Mouse (Mus musculus): Measurements from ENCODE around the gene Slc22a23.

The Slc22a23 gene

DNA sequence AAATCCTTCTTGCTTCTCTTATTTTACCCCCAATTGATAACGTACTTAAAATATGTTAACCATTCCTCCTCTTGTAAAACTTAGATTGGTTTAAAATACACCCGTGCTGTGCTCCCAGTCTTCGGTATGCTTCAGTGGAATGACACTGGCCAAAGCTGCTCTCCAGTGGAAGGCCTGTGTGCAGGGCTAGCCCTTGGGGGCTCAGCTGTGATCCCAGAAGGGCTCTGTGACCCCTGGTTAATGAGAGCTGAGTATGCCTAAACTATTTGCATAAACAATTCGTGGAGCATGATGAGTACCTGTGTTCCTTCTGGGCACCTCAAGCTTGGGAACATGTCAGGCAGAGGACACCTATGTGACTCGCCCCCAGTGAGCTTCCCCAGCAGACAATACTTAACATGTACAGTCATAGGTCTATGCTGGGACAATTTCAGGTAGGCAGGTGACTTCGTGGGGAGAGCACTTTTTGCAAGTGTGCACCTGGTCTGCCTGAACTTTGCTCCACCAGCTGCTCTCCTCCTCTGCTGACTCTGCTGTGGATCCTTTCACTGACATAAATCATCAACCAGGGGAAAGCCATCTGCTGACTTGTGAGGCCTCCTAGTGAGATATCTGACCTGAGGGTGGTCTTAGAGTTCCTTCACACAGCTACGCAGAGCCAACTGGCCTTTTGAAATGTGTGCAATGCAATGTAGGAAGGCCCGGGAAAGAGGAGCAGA is 77.9 kb downstream of the Slc22a23 start:
- no peak for DNase-seq

DNA sequence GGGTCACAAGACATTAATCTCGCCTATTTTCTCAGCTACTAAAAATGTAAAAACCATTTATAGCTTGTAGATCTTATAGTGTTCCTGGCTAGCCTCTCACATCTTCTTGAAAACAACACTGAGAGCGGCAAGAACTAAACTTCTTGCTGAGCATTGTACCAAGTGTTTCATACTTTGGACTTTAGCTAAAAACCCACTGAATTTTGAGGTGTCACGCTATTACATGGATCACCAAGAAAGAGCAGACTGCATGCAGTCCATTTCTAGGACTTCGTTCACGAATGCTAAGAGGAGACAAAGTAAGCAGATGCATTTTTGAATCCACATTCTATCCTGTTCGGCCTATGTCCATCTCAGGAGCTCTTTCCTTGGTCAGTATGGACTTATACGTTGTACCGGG is 78.9 kb downstream of the Slc22a23 start:
- no peak for DNase-seq

DNA sequence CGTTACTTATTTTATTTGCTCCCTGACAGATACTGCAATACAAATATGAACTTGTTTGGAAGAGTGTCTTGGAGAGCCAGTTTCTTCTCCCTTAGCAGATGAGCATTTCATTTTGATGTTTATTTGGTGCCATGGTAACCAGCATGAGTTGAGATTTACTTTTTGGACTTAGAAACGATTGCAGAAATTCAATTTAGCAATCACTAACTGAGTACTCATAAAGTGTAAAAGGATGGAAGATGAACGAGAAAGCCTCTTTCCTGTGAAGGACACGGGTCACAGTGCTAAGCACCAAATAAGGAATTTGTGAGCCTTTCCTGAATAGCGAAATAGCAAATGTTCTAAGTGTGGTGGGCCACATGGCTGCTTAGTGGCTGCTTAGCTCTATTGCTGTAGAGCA is 79.4 kb downstream of the Slc22a23 start:
- no peak for DNase-seq

DNA sequence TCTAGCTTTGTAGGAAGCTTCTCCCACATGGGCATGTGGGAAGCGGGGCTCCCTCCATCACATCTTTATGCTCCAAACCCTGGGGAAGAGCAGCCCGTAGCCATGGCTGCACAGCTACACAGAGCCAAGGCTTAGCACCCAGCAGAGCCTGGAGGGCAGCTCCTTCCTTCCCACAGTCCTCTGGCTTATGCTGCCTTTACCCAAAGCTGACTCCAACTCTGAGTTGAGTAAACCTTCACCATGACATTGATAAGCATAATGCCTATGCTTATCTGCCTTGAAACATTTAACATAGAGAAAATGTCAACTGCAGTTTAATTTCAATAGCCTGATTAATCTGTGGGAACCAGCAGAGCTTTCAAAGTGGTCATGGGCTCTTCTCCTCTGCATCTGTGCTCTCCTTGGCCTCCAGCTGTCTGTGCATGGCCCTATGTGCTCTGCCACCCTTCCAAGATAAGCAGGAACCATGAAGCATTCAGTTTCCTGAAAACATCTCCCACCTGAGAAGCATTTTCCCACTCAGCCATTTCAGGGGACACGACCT is 79.9 kb downstream of the Slc22a23 start:
- DNase-seq: no peak

DNA sequence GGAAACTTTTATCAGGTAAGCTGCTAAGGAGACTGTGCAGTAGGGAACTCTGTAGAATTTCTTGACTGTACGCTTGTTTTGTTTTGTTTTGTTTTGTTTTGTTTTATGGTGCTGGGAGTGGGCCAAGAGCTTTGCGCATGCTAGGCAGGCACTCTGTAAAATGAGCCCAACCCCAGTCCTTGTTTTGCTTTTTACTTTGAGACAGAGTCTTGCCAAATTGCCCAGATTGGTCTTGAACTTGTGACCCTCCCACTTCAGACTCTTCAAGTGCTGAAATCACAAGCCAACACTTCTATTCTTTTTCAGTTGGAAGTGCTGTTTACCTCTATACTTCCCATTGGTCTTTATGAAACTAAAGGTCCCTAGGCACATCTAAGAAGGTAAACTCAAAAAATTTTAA is 80.5 kb downstream of the Slc22a23 start:
- DNase-seq: no peak

DNA sequence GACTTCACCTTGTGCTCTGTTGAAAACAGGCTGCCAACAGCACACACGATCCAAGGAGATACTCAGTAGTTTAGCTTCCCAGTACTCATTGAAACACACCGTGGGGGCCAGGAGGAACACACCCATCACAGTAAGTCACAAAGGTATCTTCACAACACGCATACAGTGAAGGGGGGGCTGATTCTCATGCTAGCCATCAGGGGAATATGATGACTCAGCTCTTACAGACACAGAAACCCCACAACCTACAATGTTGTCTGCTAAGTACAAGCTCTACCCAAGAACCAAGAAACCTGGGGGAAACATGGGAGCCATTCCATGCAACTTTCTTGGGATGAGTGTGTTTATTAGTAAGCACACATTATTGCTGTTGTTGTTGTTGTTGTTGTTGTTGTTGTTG is 86.2 kb downstream of the Slc22a23 start:
- no peak for DNase-seq

DNA sequence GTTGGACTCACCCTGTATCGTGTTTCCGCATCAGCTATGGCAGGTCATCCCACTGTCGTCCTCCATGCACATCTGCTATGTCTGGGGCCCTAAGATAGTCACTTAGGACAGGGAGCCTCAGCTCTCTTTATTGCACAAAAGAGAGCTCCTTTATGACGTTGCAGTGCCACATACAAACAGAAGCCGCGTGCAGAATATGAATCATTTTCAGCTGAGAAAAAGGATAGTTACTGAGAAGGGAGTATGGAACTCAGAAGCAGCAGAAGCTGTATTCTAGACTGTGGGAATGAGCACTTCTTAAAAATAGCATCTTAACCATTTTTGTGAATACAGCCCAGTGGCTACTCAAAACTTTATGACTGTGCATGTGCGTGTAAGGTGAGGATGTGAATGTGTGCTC is 87.8 kb downstream of the Slc22a23 start:
- no peak for DNase-seq

DNA sequence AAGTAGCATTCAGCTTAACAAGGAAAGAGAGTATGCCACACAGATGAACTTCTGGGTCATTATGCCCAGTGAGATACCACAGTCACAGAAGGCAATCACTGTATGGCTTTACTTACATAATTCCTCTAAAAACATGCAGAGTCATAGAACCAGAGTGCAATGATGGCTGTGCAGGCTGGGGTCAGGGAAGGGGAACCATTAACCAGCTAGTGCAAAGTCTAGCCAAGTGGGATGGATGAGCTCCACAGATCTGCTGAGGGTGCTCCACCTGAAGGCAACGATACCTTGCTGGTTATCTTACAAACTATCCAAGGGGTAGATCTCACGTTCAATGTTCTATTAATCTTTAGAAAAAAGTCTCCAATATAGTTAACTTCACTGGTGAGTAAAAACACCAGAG is 88.3 kb downstream of the Slc22a23 start:
- no peak for DNase-seq

DNA sequence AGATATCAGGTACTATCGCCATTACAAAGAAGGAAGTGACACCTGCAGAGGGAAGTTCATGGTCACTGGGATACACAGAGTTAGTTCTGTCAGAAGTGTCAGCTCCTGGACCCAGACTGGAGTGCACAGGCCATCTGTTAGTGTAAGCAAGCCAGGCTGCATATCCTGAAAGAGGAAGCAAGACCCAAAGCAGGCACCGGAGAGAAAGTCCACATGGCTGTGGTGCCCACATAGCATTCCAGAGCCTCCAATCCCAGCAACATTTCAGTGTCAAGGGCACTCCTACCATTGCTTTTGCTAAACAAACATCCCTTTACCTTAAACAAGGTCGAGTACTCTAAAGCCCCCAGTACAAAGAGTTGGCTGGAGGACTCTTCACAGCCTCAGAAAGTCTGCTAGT is 89.7 kb downstream of the Slc22a23 start:
- no peak for DNase-seq

DNA sequence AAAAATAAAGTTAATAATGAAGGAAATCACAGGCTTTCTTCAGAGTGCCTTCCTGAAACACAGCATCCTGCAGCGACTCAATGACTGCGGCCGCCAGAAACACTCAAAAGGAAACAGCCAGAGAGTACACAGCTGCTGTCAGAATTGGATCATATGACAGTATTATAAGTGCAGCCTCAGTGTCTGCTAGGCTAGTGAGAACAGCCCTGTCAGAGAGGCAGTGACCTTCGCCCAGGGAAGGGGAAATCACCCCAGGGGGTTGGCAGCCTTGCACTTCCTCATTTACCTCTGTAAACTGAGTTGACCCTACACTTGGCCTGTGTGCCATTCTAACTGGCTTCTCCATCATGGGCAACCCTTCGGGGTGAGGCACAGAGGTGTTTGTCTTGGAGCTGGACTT is 90.3 kb downstream of the Slc22a23 start:
- DNase-seq: no peak

DNA sequence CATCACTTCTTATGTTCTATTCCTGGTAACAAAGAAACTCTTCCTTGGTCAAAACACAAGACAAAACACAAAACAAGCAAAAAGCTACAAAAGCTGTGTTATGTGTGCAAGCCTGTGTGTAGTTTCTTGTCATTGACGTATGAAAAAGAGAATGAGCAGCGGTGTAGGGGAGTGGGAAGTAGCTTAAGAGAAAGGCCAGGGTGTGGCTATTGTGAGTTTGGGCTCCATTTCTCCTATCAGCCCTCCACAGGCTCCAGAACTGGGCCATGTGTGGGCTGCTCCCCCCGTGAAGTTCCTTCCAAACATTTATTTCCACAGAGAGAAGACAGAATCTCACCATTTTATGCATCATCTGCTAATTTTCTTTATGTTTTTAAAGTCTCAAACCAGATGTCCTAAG is 91.2 kb downstream of the Slc22a23 start:
- DNase-seq: no peak

DNA sequence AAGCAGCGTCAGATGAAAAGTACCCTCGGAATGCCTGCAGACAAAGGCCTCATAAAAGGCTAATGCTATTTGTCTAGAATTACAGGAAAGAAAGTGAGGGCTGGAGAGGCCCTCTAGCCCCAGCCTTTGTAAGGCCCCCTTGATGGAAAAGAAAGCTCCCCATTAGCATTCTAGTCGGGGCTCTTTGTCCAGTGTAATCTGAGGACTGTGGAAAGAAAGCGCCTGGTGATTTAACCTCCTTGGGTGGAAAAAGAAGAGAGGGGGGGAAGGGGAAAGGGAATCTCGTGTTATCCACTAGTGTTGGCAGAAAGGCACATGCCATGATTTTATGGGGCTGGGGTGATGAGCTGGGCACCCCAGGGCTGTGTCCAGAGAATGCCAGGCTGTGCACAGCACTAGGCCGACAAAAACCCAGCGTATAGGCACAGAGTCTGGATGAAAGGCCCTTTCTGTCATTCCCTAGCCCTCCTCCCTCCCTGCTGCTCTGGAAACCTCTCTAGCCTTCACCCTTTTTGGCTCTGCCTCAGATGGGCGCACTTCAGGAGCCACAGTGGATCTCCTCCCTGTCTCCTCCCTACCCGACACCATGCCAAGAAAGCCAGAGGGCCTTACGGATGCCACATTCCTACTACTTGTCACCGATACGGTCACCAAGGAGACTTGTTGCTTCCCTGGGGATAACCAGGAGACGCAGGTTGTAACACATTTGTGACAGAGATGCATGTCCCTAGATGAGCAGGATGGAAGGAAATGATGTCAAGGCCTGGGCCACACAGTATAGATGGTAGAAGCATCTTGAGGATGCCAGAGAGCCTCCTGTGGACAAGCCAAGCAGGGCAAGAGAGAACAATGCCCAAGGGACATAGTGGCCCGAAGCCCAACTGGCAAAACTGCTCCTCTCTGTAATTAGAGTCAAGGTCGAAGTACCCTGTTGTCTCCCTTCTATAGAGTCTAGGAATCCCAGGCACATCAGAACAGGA is 95.8 kb downstream of the Slc22a23 start:
- DNase-seq: no peak

DNA sequence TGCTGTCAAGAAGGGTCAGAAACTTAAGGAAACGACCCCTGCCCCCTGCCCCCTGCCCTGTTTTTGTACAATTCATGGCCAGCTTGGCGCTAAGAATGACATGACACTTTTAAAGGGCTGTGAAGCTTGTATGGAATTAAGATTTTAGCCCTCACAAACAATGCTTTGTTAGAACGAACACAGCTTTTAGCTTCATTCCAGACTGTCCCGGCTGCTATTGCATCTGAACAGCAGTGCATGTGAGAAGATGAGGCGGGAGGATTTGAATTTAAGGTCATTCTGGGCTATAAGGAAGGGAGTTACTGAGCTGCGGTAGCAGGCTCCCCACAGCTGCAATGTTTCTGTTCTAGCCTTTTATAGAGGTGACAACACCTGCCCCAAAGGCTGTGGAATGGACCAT is 96.9 kb downstream of the Slc22a23 start:
- DNase-seq: no peak

DNA sequence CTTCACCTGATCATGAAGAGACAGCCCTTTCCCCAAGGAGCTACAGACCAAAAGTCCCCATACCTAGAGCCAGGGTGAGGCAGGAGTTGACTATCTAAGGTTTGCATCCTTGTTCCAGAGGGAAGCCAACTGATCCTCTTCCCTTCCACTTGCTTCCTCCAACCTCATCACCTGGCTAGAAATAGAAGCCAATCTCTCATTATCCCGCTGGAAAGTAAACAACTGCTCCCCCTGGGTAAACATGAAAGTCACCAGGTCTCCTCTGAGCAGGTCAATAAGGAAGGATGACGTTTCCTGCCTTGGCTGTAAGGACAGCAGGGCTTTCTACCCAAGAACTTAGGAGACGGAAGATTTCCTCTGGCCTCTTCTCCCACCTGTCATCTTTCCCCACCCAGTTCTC is 98.2 kb downstream of the Slc22a23 start:
- no peak for DNase-seq

DNA sequence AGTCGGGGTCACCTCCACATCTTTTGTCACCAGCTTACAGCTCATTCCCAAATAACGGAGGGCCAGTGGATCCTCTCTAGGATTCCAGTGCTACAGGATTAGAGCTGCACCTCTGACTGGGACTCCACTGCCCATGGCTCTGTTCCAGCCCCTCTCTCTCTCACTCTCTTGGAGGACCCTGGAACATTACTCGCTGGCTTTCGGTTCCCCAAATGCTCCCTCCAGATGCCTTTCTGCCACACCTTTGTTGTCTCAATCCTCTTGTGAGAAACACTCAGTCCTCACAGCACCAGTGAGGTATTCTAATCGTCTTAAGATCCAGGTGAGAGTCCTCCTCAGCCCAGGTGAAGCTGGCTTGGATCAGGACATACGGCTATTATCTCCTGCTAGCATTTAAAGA is 99.8 kb downstream of the Slc22a23 start:
- no peak for DNase-seq

DNA sequence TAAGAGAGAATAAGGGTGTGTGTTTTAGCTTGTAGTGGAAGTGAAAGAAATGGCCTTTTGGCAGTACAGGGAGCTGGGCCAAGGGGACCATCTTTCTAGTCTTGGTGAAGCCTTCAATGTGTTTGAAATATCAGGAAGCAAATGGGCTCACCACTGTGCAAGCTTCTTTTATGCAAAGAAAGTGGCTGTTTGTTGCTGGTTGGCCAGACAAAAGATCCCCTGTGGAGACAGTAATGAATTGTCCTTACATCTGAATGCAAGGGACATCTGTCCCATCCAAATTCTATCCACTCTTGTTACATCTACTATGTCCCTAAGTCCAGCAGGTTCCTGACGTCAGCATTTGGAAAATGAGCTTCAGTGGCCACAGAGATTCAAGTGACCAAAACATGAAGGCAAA is 100.8 kb downstream of the Slc22a23 start:
- no peak for DNase-seq

DNA sequence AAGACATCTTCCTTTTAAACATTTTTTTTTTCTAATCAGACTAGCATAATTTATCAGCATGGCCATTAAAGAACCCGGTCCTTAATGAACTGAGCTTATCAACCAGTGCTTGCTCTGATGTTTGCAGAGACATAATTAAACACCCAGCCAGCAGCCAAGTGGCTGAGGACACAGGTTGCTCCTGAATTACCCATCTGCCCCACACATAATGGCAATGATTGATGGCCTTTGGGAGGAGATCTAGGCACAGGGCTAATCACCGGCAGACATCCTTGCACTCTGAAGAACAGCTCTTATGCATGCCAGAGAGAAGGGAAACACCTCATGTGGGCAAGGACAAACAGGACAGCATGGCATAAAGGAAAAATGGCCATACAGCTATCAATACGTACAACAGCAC is 102.8 kb downstream of the Slc22a23 start:
- DNase-seq: no peak

DNA sequence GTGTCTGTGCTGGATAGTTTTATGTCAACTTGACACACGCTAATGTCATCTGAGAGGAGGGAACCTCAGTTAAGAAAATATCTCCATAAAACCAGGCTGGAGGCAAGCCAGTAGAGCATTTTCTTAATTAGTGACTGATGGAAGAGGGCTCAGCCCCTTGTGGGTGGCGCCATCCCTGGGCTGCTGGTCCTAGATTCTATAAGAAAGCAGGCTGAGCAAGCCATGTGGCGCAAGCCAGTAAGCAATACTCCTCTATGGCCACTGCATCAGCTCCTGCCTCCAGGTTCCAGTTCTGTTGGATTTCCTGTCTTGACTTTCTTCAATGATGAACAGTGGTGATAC is 104.9 kb downstream of the Slc22a23 start:
- DNase-seq: no peak

DNA sequence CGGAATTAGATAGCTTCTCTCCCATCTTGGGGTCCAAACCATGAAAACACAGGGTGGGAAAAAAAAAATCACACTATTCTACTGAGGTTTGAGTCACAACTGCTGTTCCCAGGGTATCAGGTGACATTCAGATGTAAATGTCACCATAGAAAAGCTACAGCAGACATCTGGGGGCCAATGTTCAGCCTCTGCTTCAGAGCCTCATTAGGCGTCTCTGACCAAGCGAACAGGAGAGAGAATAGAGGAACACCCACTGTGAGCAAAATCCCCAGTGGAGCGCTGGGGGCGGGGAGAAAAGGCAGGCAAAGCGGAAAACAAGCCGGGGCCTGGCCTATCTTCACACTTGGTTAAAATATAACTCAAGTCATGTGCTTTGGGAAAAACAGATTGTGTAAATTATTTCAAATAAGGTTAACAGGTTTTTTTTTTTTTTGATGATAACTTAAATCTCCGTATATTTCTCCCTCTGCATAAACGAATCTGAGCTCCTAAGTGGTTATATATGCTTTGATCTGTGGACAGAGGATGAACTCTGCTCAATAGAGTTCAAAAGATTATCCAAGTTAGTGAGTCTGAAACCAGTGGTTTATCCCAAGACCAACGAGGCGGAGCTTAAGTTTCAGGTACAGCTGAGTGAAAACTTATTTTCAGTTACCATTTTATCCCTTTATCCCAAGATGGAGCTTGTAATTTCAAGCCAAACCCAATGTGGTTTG is 105.5 kb downstream of the Slc22a23 start:
- DNase-seq: no peak

DNA sequence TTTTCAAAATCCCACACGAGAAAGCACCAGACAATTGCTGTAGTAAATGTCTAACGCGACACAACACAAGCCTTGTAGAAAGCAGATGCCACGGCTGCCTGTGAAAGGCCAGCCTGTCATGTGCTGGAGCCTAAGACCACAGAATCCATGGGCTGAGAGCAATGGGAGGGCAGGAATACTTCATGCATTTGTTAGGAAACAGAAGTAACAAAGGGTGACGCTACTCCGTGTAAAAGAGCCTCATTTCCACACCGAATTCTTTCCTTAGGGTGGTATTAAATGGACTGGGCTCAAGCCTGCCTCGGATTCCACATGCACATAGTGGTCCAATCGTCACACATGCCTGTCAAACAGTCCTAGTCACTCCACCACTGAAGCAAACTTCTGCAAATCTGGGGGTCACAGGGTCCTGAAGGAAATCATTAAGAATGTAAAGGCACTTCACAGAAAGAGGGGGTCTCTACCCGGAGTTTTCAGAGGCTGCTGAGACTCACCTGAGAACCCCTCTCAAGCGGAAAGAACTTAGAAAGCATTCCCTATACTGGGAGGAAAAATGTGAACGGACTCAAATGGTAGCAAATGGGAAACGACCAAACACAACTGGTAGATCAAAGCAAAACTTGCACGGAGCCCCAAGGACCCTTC is 106.2 kb downstream of the Slc22a23 start:
- DNase-seq: no peak

DNA sequence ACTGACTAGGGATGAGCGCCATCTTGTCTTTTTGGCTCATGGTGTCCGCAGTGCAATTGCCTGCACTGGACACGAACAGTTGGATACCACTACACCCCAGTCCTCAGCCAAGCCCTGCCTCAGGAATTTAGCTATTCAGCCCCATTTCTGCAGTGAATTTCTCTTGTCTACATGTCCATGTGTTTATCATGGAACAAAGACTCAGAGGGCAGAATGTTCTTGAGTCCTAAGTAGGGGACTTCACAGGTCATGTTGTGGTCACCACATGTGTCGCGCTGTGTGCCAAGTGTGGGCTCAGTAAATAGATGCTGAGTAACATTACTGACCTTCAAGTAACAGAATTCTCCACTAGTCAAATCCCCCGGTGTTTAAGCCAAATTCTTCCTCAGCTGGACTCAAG is 109.9 kb downstream of the Slc22a23 start:
- no peak for DNase-seq

DNA sequence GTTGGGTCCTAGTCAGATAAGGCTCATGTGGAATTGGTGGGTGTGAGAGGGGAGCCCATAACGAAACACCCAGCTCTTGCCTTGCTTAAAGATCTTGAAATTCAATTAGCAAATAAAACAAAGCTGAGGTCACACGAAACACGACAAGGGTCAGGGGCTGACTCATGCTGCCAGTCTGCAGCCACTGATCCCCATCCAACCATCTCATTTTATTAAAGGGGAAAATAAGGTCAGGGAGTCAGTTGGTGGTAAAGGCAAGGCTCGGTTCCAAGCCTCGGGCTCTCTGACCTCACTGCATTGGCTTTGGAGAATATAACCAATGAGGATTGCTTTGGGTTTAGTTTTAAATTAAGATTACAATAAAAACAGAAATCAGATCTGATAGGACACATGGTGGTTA is 110.5 kb downstream of the Slc22a23 start:
- no peak for DNase-seq

DNA sequence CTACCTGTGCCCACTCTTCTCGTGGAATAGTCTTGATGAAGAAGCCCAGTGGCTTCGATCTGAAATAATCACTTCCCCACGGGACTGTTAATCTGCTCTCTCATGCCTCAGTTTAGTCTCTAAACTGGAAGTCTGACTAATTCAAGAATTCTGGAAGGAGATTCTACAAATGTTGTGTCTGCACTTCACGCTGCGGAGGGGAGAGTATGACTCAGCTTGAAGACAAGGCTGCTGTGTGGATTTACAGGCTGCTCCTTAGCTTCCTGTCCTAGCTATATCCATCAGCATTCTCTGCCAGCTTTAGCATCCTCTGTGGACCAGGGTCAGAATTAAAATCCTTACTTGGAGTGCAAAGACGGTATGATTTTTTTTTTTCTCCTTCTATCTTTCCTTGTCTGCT is 112.0 kb downstream of the Slc22a23 start:
- DNase-seq: no peak

Data from right cerebral cortex, postnatal 14 days (tissue).